10 mouse cellular contexts compared by ENCODE assay signal in genomic region chr11:100145858-100146560, GRCm38 (mm10). TPM values are rescaled to one million over a fixed set of nuclear protein-coding genes. Genes with fewer than 3 reads are reported as not detected.
DNase-seq lines count a peak whose midpoint lies in the region; ATAC-seq and TF ChIP-seq lines count a peak whose summit lies in the region.
"Had no signal": no experiment of that assay in that cellular context is flagged by ENCODE, and none has a peak within 500 bp of the region (broad histone marks: within the 10 kb centered on the region; RNA-seq: fewer than 3 reads in every experiment).

No protein-coding gene starts in this region.

- peak overlapping the region; percentile 50 for H3K4me2 ChIP-seq in midbrain, embryonic 12.5 days (replicated peaks)

- DNase-seq in ZHBTc4 (ENCODE audit: low read depth, low spot score): peak; percentile 35
- DNase-seq in kidney, postnatal 14 days: peak; percentile 26
- DNase-seq in cerebellum, postnatal 14 days: no peak
- no peak for DNase-seq in layer of hippocampus, adult 9-10 months (ENCODE audit: low spot score)
- DNase-seq in frontal cortex, postnatal 36 days (ENCODE audit: low spot score in 2 of 2): no peak
- no peak for DNase-seq in cerebellum, postnatal 10 days

- H3K36me3 ChIP-seq in midbrain, embryonic 12.5 days: no peaks in the 10 kb centered on the region

- no peak for TF ChIP-seq POLR2A in embryonic fibroblast, embryonic 13.5 days (IDR thresholded peaks at IDR 0.05; ENCODE audit: low read depth, low read length)

- H3K4me1 ChIP-seq in embryonic fibroblast, embryonic 13.5 days (ENCODE audit: control insufficient read depth, insufficient read depth, low read length): peaks cover 7% of the 10 kb centered on the region
- H3K4me1 ChIP-seq in midbrain, embryonic 12.5 days: peaks cover 10% of the 10 kb centered on the region

- H3K9me3 ChIP-seq in midbrain, embryonic 12.5 days: no peaks in the 10 kb centered on the region

- no peak overlapping the region for H3K27ac ChIP-seq in embryonic fibroblast, embryonic 13.5 days (ENCODE audit: insufficient read depth, low read length)
- no peak overlapping the region for H3K27ac ChIP-seq in midbrain, embryonic 12.5 days (replicated peaks)

- peak overlapping the region; percentile 45 for H3K4me3 ChIP-seq in embryonic fibroblast, embryonic 13.5 days (ENCODE audit: insufficient read depth, low read length)
- peak overlapping the region; percentile 27 for H3K4me3 ChIP-seq in midbrain, embryonic 12.5 days

- no peak for ATAC-seq in midbrain, embryonic 12.5 days (ENCODE audit: low FRiP score, low read depth)

- peaks cover 41% of the 10 kb centered on the region for H3K27me3 ChIP-seq in midbrain, embryonic 12.5 days

- no peak for TF ChIP-seq CTCF in embryonic fibroblast, embryonic 13.5 days (IDR thresholded peaks at IDR 0.05; ENCODE audit: borderline replicate concordance, insufficient read depth, low read length)

- WGBS in midbrain, embryonic 12.5 days: 4% methylated on average over 13 of the region's 13 CpGs

- no peak overlapping the region for H3K9ac ChIP-seq in midbrain, embryonic 12.5 days (replicated peaks)

RNA-seq across cellular contexts. Expression of gene Krt19, which starts 2.5 kb away (rescaled TPM):
- polyA plus RNA-seq in embryonic fibroblast, embryonic 13.5 days (2011; ENCODE audit: insufficient read length, low read depth, missing spikeins): 4.7 and 10.8 TPM in 2 replicates
- 3.7 and 5.4 TPM in 2 replicates for polyA plus RNA-seq in midbrain, embryonic 12.5 days (2016; fragmentation: Nextera tagmentation; extraction: Ambion mirVana)

RNA-seq across cellular contexts. Expression of gene Krt15, which starts 10.3 kb away (rescaled TPM):
- not detected in 2 replicates for polyA plus RNA-seq in embryonic fibroblast, embryonic 13.5 days (2011; ENCODE audit: insufficient read length, low read depth, missing spikeins)
- 5.9 and 7.8 TPM in 2 replicates for polyA plus RNA-seq in midbrain, embryonic 12.5 days (2016; fragmentation: Nextera tagmentation; extraction: Ambion mirVana)

RNA-seq across cellular contexts. Expression of gene Krt13, which starts 24.6 kb away (rescaled TPM):
- not detected in 2 replicates for polyA plus RNA-seq in embryonic fibroblast, embryonic 13.5 days (2011; ENCODE audit: insufficient read length, low read depth, missing spikeins)
- polyA plus RNA-seq in midbrain, embryonic 12.5 days (2016; fragmentation: Nextera tagmentation; extraction: Ambion mirVana): not detected in 2 replicates
- polyA plus RNA-seq: testis, adult 2 months had no signal

RNA-seq across cellular contexts. Expression of gene Krt36, which starts 40.6 kb away (rescaled TPM):
- polyA plus RNA-seq in embryonic fibroblast, embryonic 13.5 days (2011; ENCODE audit: insufficient read length, low read depth, missing spikeins): not detected in 2 replicates
- not detected in 2 replicates for polyA plus RNA-seq in midbrain, embryonic 12.5 days (2016; fragmentation: Nextera tagmentation; extraction: Ambion mirVana)
- polyA plus RNA-seq: testis, adult 2 months had no signal

RNA-seq across cellular contexts. Expression of gene Krt9, which starts 47.0 kb away (rescaled TPM):
- not detected in 2 replicates for polyA plus RNA-seq in embryonic fibroblast, embryonic 13.5 days (2011; ENCODE audit: insufficient read length, low read depth, missing spikeins)
- polyA plus RNA-seq in midbrain, embryonic 12.5 days (2016; fragmentation: Nextera tagmentation; extraction: Ambion mirVana): not detected in 2 replicates
- polyA plus RNA-seq: large intestine, adult 2 months; testis, adult 2 months had no signal

Comparison
In these comparisons a context has a peak if more than half of its experiments do, and no peak if none do; other contexts are left out.
1. DNase-seq: peak in ZHBTc4 (single experiment) and kidney, postnatal 14 days (single experiment); none in cerebellum, postnatal 14 days (0 of 2), layer of hippocampus, adult 9-10 months (single experiment), frontal cortex, postnatal 36 days (0 of 2) and cerebellum, postnatal 10 days (0 of 2).